Mouse (Mus musculus) heart, adult 2 months (tissue): Measurements from ENCODE around the gene Tmem53. TPM values are rescaled to one million over a fixed set of nuclear protein-coding genes. Genes with fewer than 3 reads are reported as not detected.

Experiments
- DNase-seq, 2 experiments: peaks; one replicate each; pipeline ENCODE4 v3.0.0; 2021
- H3K27ac ChIP-seq: fragments of 200-600 bp; 2 replicates; pipeline ENCODE4 v1.8.1; 2022
- H3K27me3 ChIP-seq: fragments of 200-500 bp; 2 replicates; pipeline ENCODE4 v1.6.1; 2012; ENCODE audit warnings: mild to moderate bottlenecking, low read length, inconsistent platforms, mixed read lengths; ENCODE audit not compliant: control insufficient read depth, insufficient read depth
- H3K36me3 ChIP-seq: fragments of 200-500 bp; 2 replicates; pipeline ENCODE4 v1.6.1; 2012; ENCODE audit warnings: low read length, inconsistent platforms; ENCODE audit not compliant: control insufficient read depth, insufficient read depth
- H3K4me1 ChIP-seq: fragments of 200-500 bp; 2 replicates; pipeline ENCODE4 v1.6.1; 2011; ENCODE audit warnings: low read length; ENCODE audit not compliant: control insufficient read depth, insufficient read depth
- H3K4me3 ChIP-seq: fragments of 200-600 bp; 2 replicates; pipeline ENCODE4 v1.8.1; 2022
- H3K79me2 ChIP-seq: fragments of 200-500 bp; replicated peaks from 2 replicates; pipeline ENCODE4 v1.6.1; 2012; ENCODE audit warnings: mild to moderate bottlenecking, inconsistent platforms, low read length, moderate library complexity, mixed read lengths; ENCODE audit not compliant: control insufficient read depth, insufficient read depth
- H3K9ac ChIP-seq: fragments of 200-500 bp; 2 replicates; pipeline ENCODE4 v1.6.1; 2012; ENCODE audit warnings: low read depth, mild to moderate bottlenecking, control low read depth, inconsistent platforms, low read length, mixed read lengths
- CTCF ChIP-seq: fragments of 200-600 bp; IDR thresholded peaks from 2 replicates; pipeline ENCODE4 v1.8.1; 2022; ENCODE audit warnings: antibody characterized with exemption, mild to moderate bottlenecking, moderate library complexity
- EP300 ChIP-seq: fragments of 200-500 bp; IDR thresholded peaks from 2 replicates; pipeline ENCODE4 v1.6.1; 2011; ENCODE audit warnings: low read depth, low read length, control low read depth; ENCODE audit not compliant: insufficient read depth
- POLR2A ChIP-seq: fragments of 200-500 bp; IDR thresholded peaks from 2 replicates; pipeline ENCODE4 v1.6.1; 2011; ENCODE audit warnings: mild to moderate bottlenecking, low read depth, low read length, control low read depth; ENCODE audit not compliant: insufficient read depth
- WGBS: fragments of 180-500 bp; shearing (Covaris S2); methylation state at CpG from one replicate; pipeline ENCODE4 v1.1.7; 2018; 5-methylcytosine and 5-hydroxymethylcytosine counted together
- intact Hi-C: fragments of 180-260 bp; cut with DNase I; formaldehyde crosslinking; loops from one replicate; pipeline ENCODE4 v1.15.1; 2025
- polyA plus RNA-seq: library from polyadenylated mRNA; depleted of rRNA; stranded (reverse); fragments of >200 nt; gene quantifications from 2 replicates; pipeline ENCODE4 v1.2.3, GENCODE M21; 2012
- total RNA-seq, 2 experiments: library from RNA; stranded (reverse); gene quantifications; 2 replicates each; pipeline ENCODE4 v1.2.3; 2021

Tmem53 gene
- total and polyA plus RNA-seq, 3 experiments = 25.0 to 62.3 (median 30.6) TPM

DNA sequence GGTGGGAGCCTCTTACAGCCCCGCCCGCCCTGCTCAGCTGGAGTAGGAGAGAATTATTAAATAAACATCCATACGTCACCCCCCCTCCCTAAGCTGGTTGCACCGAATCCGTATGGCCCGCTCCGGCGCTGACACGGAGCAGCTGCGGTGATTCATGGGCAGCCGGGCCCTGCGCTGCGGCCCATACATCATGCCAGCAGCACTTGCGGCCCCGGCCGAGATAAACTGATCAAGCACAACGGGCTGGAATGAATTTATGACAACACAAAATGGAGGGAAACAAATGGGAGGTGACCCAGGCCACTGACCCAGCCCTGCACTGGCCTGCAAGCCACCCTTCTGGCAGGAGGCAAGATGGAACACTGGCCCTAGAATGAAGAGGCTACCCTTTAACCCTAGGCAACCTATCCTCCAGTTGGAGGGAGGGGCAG, 24.5 kb downstream of the Tmem53 start:
- Histone ChIP-seq H3K4me1 (no peaks in the 10 kb centered on the region), H3K9ac (no peak overlapping the region), H3K27ac (no peak overlapping the region), H3K36me3 (no peaks in the 10 kb centered on the region), H3K27me3 (no peaks in the 10 kb centered on the region), H3K4me3 (no peak overlapping the region), H3K79me2 (no peaks in the 10 kb centered on the region)
- 95% methylated on average over 17 of the region's 17 CpGs for WGBS
- DNase-seq = no peak
- intact Hi-C loops = loop anchor here (10.0 kb wide), 1 partner anchor 499 kb away; no protein-coding TSS in a partner anchor
- no peak for TF ChIP-seq EP300
- no peak for TF ChIP-seq CTCF
- TF ChIP-seq POLR2A = no peak

DNA sequence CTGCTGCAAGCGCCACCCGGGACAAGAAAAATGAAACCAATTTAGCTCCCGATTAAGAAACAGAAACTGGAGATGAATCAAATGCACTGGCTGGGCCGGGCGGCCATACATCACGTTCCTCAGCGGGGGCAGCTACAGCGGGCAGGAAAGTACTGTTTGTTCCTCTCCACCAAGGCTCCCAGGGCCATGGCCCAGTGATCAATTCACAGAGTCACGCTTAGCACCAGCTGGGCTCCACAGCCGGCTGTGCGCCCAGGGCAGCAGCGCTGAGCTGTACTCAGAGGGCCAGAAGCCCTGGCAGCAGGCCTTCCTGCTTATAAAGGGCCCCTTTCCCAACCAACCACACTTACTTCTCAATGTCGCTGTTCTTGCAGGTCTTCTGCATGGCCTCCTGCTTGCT, 25.3 kb downstream of the Tmem53 start:
- WGBS = 95% methylated on average over 13 of the region's 13 CpGs
- intact Hi-C loops = loop anchor here (10.0 kb wide), 1 partner anchor 498 kb away; no protein-coding TSS in a partner anchor

DNA sequence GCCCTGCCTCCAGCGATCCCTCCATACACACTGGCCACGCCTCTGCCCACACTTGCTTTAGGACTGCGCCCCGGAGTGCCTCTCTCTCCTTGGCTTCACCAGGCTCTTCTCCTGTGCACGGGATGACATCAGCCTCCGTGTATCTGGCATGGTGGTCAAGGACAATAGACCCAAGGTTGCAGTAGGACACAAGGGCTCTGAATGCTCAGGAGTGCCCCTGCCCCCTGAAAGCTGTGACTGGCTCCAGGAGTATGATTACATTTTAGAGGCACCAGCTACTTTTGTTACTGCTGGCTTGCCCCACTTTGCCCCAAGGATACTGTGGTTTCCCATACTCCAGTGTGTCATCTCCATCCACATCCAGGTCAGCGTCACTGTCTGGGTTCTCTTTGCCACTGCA, 25.9 kb downstream of the Tmem53 start:
- TF ChIP-seq EP300 = no peak
- no peak for TF ChIP-seq CTCF
- Histone ChIP-seq H3K36me3 (no peaks in the 10 kb centered on the region), H3K79me2 (no peaks in the 10 kb centered on the region), H3K27me3 (no peaks in the 10 kb centered on the region), H3K27ac (no peak overlapping the region), H3K4me1 (no peaks in the 10 kb centered on the region), H3K9ac (no peak overlapping the region), H3K4me3 (no peak overlapping the region)
- DNase-seq = no peak
- intact Hi-C loops = loop anchor here (10.0 kb wide), 1 partner anchor 497 kb away; no protein-coding TSS in a partner anchor
- WGBS = 85% methylated on average over 7 of the region's 7 CpGs

More for the DNA sequence above, 25.3 kb downstream of the Tmem53 start:
- TF ChIP-seq POLR2A (no peak), CTCF (no peak), EP300 (no peak)
- Histone ChIP-seq H3K9ac (no peak overlapping the region), H3K4me1 (no peaks in the 10 kb centered on the region), H3K4me3 (no peak overlapping the region), H3K27me3 (no peaks in the 10 kb centered on the region), H3K79me2 (no peaks in the 10 kb centered on the region), H3K27ac (no peak overlapping the region), H3K36me3 (no peaks in the 10 kb centered on the region)
- DNase-seq = no peak

DNA sequence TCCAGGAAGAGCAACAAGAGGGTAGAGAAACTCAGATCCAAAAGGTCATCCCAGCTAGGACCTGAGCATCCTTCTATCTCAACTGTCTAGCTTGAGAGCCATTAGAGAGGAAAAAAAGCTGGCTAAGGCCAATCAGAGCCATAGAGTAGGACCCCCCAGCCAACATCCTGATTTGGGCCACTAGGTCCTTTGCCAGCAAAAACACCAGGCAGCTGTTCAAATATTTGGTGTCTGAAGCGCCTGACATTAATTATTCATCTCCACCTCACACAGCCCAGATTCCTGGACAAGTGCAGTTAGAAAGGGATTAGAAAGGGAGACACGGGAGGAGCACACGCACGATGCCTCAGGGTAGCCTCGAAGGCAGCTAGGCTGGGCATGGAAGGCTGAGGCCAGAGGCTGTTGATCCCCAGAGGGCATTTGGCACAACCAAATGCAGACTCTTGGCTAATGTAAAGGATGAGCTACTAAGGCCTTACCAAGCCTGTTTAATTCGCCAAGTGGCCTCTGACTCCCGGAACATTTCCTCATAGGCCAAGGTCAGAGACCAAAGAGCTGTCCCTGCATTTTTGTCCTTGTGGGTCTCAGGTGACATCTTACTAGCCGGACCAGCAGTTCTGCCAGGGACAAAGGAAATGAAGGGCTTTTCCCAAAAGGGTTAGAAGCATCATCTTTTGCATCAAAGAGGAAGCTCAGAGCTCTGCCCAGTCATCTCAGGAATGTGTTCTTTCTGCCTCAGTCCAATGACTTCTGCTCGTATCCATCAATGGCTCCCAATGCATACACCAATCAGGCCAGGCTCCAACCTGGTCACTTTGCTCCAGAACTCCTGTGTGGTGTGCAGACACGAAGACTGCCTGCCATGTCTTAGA, 26.9 kb downstream of the Tmem53 start:
- intact Hi-C loops = loop anchor here (10.0 kb wide), 1 partner anchor 496 kb away; no protein-coding TSS in a partner anchor
- no peak overlapping the region for H3K4me3 ChIP-seq
- no peak overlapping the region for H3K9ac ChIP-seq
- no peak overlapping the region for H3K27ac ChIP-seq
- 65% methylated on average over 10 of the region's 10 CpGs for WGBS
- H3K79me2 ChIP-seq = no peaks in the 10 kb centered on the region
- TF ChIP-seq CTCF (no peak), EP300 (no peak), POLR2A (no peak)
- no peaks in the 10 kb centered on the region for H3K27me3 ChIP-seq
- H3K36me3 ChIP-seq = no peaks in the 10 kb centered on the region
- no peak for DNase-seq
- no peaks in the 10 kb centered on the region for H3K4me1 ChIP-seq

DNA sequence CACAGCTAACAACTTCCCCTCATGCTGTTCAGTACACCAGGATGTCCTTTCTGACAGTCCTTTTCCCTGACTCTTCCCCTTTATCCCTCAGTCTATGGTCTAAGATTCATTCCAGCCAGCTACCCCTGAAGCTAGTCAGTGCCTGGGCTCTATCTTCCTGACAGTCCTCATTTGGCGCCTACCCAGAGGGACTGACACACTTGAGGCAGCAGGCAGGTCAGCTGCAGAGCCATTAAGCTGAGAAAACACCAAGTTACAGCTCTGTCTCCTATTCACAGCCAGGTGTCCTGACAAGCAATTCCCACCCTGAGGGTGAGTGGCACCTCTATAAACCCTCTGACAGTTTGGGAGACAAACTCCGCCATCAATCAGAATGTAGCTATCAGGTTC, 27.5 kb downstream of the Tmem53 start:
- Histone ChIP-seq H3K27ac (no peak overlapping the region), H3K36me3 (no peaks in the 10 kb centered on the region), H3K4me3 (no peak overlapping the region), H3K9ac (no peak overlapping the region), H3K27me3 (no peaks in the 10 kb centered on the region), H3K79me2 (no peaks in the 10 kb centered on the region), H3K4me1 (no peaks in the 10 kb centered on the region)
- 64% methylated on average over 2 of the region's 2 CpGs for WGBS
- intact Hi-C loops = loop anchor here (10.0 kb wide), 1 partner anchor 496 kb away; no protein-coding TSS in a partner anchor
- no peak for DNase-seq
- TF ChIP-seq CTCF = no peak
- no peak for TF ChIP-seq EP300
- no peak for TF ChIP-seq POLR2A

DNA sequence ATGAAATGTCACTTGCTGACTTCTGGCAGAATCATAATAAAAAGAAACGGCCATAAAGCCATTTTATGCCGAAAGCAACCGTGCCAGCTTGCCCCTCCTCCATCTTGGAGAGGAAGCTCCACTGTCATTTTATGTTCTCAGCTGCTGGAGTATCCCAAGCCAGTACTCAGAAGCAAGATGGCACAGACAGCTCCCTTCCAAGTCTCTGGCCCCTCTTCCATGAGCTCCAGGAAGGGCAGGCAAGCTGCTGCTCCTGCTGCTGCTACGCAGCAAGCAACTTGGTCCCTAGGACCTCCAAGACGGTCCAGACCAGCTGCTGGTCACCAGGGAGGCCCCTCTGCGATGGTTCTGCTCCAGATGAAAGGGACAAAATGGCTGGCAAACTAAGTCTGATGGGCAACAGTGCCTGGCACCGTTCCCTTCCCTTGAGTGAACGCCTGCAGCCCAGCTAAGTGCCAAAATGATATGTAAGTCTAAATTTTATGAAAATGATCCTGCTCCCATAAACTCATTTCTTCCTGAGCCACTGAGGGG, 28.7 kb downstream of the Tmem53 start:
- no peak for DNase-seq
- intact Hi-C loops = no loop called here
- Histone ChIP-seq H3K27ac (no peak overlapping the region), H3K27me3 (no peaks in the 10 kb centered on the region), H3K79me2 (no peaks in the 10 kb centered on the region), H3K4me1 (no peaks in the 10 kb centered on the region), H3K9ac (no peak overlapping the region), H3K36me3 (no peaks in the 10 kb centered on the region), H3K4me3 (no peak overlapping the region)
- TF ChIP-seq CTCF (no peak), EP300 (no peak), POLR2A (no peak)
- WGBS = 90% methylated on average over 8 of the region's 8 CpGs
